Mouse (Mus musculus): ENCODE measurements around the gene Eif2s2. TPM values are rescaled to one million over a fixed set of nuclear protein-coding genes. Genes with fewer than 3 reads are reported as not detected.
A peak's percentile ranks its signal among the peaks of the same experiment; 100 is the strongest.

Gene Eif2s2
- total and polyA plus RNA-seq, 3 experiments: 126 to 276 (median 269) TPM

- no peak for TF ChIP-seq CHD1 (IDR thresholded peaks at IDR 0.05; ENCODE audit: low read depth, low read length)
- TF ChIP-seq PAX5 (IDR thresholded peaks at IDR 0.05; ENCODE audit: low read length): no peak
- no peak for TF ChIP-seq BHLHE40 (IDR thresholded peaks at IDR 0.05; ENCODE audit: low read depth, low read length)
- TF ChIP-seq TBP (conservative IDR thresholded peaks at IDR 0.05; ENCODE audit: low read depth, low read length): no peak
- no peak for TF ChIP-seq GABPA (IDR thresholded peaks at IDR 0.05; ENCODE audit: insufficient replicate concordance, low read depth, low read length)
- TF ChIP-seq ZNF384 (IDR thresholded peaks at IDR 0.05; ENCODE audit: low read depth, low read length): no peak
- TF ChIP-seq MEF2A (IDR thresholded peaks at IDR 0.05; ENCODE audit: borderline replicate concordance, low read depth, low read length): no peak
- no peak for TF ChIP-seq TCF12 (IDR thresholded peaks at IDR 0.05; ENCODE audit: low read depth, low read length)
- TF ChIP-seq ETS1 (conservative IDR thresholded peaks at IDR 0.05; ENCODE audit: low read depth, low read length): no peak
- no peak for TF ChIP-seq ZC3H11A (IDR thresholded peaks at IDR 0.05; ENCODE audit: low read depth, low read length)
- no peak for TF ChIP-seq EP300 (IDR thresholded peaks at IDR 0.05; ENCODE audit: low read length)
- TF ChIP-seq RAD21 (IDR thresholded peaks at IDR 0.05; ENCODE audit: low read depth, low read length): no peak
- no peak for TF ChIP-seq NRF1 (IDR thresholded peaks at IDR 0.05; ENCODE audit: low read depth, low read length)
- no peak for TF ChIP-seq MAZ (IDR thresholded peaks at IDR 0.05; ENCODE audit: low read depth, low read length)
- no peak for TF ChIP-seq SIN3A (IDR thresholded peaks at IDR 0.05; ENCODE audit: low read length)
- no peak for TF ChIP-seq UBTF (IDR thresholded peaks at IDR 0.05; ENCODE audit: low read depth, low read length)
- no peak for TF ChIP-seq USF1 (IDR thresholded peaks at IDR 0.05; ENCODE audit: low read depth, low read length)
- Histone ChIP-seq H3K27me3 (replicated peaks) (peaks cover 14% of the 10 kb centered on the region), H3K9me3 (replicated peaks; ENCODE audit: low read length) (no peaks in the 10 kb centered on the region), H3K4me1 (ENCODE audit: control insufficient read depth in 1 of 2, insufficient read depth in 2 of 2) (no peaks in the 10 kb centered on the region; a peak in 1 of 4 replicates), H3K4me2 (ENCODE audit: insufficient read depth, low read depth, poor library complexity, severe bottlenecking) (no peak overlapping the region), H3K27ac (ENCODE audit: insufficient read depth, low read depth) (no peak overlapping the region), H3K36me3 (replicated peaks in 1 of 2; ENCODE audit: control insufficient read depth in 1 of 2, insufficient read depth in 1 of 2, low read length in 1 of 2) (no peaks in the 10 kb centered on the region), H3K9ac (ENCODE audit: insufficient read depth, low read depth) (no peak overlapping the region), H3K79me2 (replicated peaks; ENCODE audit: control insufficient read depth, extremely low read depth, insufficient read depth, poor library complexity, severe bottlenecking) (no peaks in the 10 kb centered on the region), H3K4me3 (replicated peaks in 1 of 3; ENCODE audit: low read depth in 2 of 3, low read length in 2 of 3, poor library complexity in 1 of 3) (no peak overlapping the region)
- in situ Hi-C loops (cut with MboI; ENCODE audit: low pct_ligation_motif_present, low pct_unique_long_range_greater_than_20kb, low sequenced_read_pairs) (no loop called here), dilution Hi-C loops (cut with MboI; ENCODE audit: extremely low pct_ligation_motif_present, extremely low pct_unique_long_range_greater_than_20kb, low sequenced_read_pairs) (no loop called here)
- no peak for DNase-seq (ENCODE audit: extremely low read depth)
Measured at GRCm38 (mm10) chr2:154917866-154918641, 25.3 kb upstream of the Eif2s2 start.

DNA sequence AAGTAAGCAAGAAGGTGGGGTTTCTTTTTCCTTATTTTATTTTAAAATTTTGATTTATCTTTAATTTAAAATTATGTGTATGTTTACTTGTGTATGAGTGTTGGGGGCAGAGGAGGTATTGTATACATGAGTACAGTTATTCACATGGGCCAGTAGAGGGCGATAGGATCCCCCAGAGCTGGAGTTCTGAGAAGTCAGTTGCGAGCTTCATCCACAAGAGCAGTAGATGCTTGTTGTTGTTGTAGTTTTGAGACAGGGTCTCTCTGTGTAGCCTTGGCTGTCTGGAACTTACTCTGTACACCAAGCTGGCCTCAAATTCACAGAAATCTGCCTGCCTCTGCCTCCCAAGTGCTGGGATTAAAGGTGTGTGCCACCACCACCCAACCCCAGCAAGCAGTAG is 23.8 kb upstream of the Eif2s2 start:
- H3K4me2 ChIP-seq (ENCODE audit: insufficient read depth, low read depth, poor library complexity, severe bottlenecking): no peak overlapping the region
- no peaks in the 10 kb centered on the region for H3K9me3 ChIP-seq (replicated peaks; ENCODE audit: low read length)
- TF ChIP-seq SMC3 (IDR thresholded peaks at IDR 0.05; ENCODE audit: low read depth, low read length) (peak; percentile 62), CTCF (conservative IDR thresholded peaks at IDR 0.05 in 1 of 2, IDR thresholded peaks at IDR 0.05 in 1 of 2; ENCODE audit: low read depth in 2 of 2, low read length in 2 of 2) (peak; percentile 40 to 79; a peak in 3 of 4 replicates), RAD21 (IDR thresholded peaks at IDR 0.05; ENCODE audit: low read depth, low read length) (peak; percentile 52), ZKSCAN1 (IDR thresholded peaks at IDR 0.05; ENCODE audit: borderline replicate concordance, low read depth, low read length) (no peak)
- dilution Hi-C loops (cut with MboI; ENCODE audit: extremely low pct_ligation_motif_present, extremely low pct_unique_long_range_greater_than_20kb, low sequenced_read_pairs): no loop called here
- in situ Hi-C loops (cut with MboI; ENCODE audit: low pct_ligation_motif_present, low pct_unique_long_range_greater_than_20kb, low sequenced_read_pairs): no loop called here
- H3K4me3 ChIP-seq (replicated peaks in 1 of 3; ENCODE audit: low read depth in 2 of 3, low read length in 2 of 3, poor library complexity in 1 of 3): no peak overlapping the region
- peaks cover 14% of the 10 kb centered on the region for H3K27me3 ChIP-seq (replicated peaks)
- no peaks in the 10 kb centered on the region; a peak in 1 of 4 replicates for H3K4me1 ChIP-seq (ENCODE audit: control insufficient read depth in 1 of 2, insufficient read depth in 2 of 2)
- H3K9ac ChIP-seq (ENCODE audit: insufficient read depth, low read depth): no peak overlapping the region
- H3K27ac ChIP-seq (ENCODE audit: insufficient read depth, low read depth): no peak overlapping the region
- no peaks in the 10 kb centered on the region for H3K79me2 ChIP-seq (replicated peaks; ENCODE audit: control insufficient read depth, extremely low read depth, insufficient read depth, poor library complexity, severe bottlenecking)
- no peaks in the 10 kb centered on the region for H3K36me3 ChIP-seq (replicated peaks in 1 of 2; ENCODE audit: control insufficient read depth in 1 of 2, insufficient read depth in 1 of 2, low read length in 1 of 2)
- peak; percentile 69 for DNase-seq (ENCODE audit: extremely low read depth)
